Mouse (Mus musculus) heart, adult 2 months (tissue): ENCODE measurements at regions not wholly inside any gene's neighbourhood (a gene's known extent, or its start where the extent isn't known, plus 50 kb on each side); places are given as distances from the start of the nearest gene placed in this dataset.

Experiments used
- DNase-seq, 2 experiments: peaks; one replicate each; pipeline ENCODE4 v3.0.0; 2021
- H3K27ac ChIP-seq: fragments of 200-600 bp; 2 replicates; pipeline ENCODE4 v1.8.1; 2022
- H3K27me3 ChIP-seq: fragments of 200-500 bp; 2 replicates; pipeline ENCODE4 v1.6.1; 2012; ENCODE audit warnings: mild to moderate bottlenecking, low read length, inconsistent platforms, mixed read lengths; ENCODE audit not compliant: control insufficient read depth, insufficient read depth
- H3K36me3 ChIP-seq: fragments of 200-500 bp; 2 replicates; pipeline ENCODE4 v1.6.1; 2012; ENCODE audit warnings: low read length, inconsistent platforms; ENCODE audit not compliant: control insufficient read depth, insufficient read depth
- H3K4me1 ChIP-seq: fragments of 200-500 bp; 2 replicates; pipeline ENCODE4 v1.6.1; 2011; ENCODE audit warnings: low read length; ENCODE audit not compliant: control insufficient read depth, insufficient read depth
- H3K4me3 ChIP-seq: fragments of 200-600 bp; 2 replicates; pipeline ENCODE4 v1.8.1; 2022
- H3K79me2 ChIP-seq: fragments of 200-500 bp; replicated peaks from 2 replicates; pipeline ENCODE4 v1.6.1; 2012; ENCODE audit warnings: mild to moderate bottlenecking, inconsistent platforms, low read length, moderate library complexity, mixed read lengths; ENCODE audit not compliant: control insufficient read depth, insufficient read depth
- H3K9ac ChIP-seq: fragments of 200-500 bp; 2 replicates; pipeline ENCODE4 v1.6.1; 2012; ENCODE audit warnings: low read depth, mild to moderate bottlenecking, control low read depth, inconsistent platforms, low read length, mixed read lengths
- CTCF ChIP-seq: fragments of 200-600 bp; IDR thresholded peaks from 2 replicates; pipeline ENCODE4 v1.8.1; 2022; ENCODE audit warnings: antibody characterized with exemption, mild to moderate bottlenecking, moderate library complexity
- EP300 ChIP-seq: fragments of 200-500 bp; IDR thresholded peaks from 2 replicates; pipeline ENCODE4 v1.6.1; 2011; ENCODE audit warnings: low read depth, low read length, control low read depth; ENCODE audit not compliant: insufficient read depth
- POLR2A ChIP-seq: fragments of 200-500 bp; IDR thresholded peaks from 2 replicates; pipeline ENCODE4 v1.6.1; 2011; ENCODE audit warnings: mild to moderate bottlenecking, low read depth, low read length, control low read depth; ENCODE audit not compliant: insufficient read depth
- WGBS: fragments of 180-500 bp; shearing (Covaris S2); methylation state at CpG from one replicate; pipeline ENCODE4 v1.1.7; 2018; 5-methylcytosine and 5-hydroxymethylcytosine counted together
- intact Hi-C: fragments of 180-260 bp; cut with DNase I; formaldehyde crosslinking; loops from one replicate; pipeline ENCODE4 v1.15.1; 2025

DNA sequence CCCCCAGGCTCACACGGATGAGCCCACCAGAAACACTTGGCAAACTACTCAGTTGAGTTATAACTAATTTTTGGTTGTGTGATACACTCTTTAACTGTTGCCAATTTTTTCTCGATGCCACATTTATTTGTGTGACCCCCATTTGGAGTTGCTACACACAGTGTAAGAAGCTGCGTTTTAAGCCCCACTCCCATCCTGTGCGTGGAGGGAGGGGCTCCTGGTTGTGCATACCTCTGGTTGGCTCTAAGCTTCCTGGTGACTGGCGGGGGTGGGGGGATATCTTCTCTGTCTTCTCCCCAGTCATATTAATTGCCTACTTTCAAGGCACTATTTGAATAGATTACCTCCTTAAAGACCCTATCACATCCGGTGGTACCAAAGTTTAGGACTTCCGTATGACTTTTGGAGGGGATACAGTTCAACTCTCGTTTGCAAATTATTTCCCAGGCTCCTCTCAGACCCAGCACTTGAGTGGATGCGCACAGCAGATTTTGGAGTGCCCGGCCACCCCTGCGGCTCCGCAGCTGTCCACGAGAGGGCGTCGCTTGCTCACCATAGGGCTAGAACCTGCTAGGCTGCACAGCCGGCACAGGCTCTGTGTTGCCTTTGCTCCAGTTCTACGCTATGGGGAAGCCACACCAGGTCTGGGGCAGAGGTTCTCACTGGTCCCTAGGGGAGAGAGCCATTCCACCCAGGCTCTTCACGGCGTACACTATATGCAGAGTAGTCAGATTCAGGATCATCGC is 66.5 kb upstream of the Sept5 start:
- 10% methylated on average over 20 of the region's 20 CpGs for WGBS
- Histone ChIP-seq H3K27ac (no peak overlapping the region), H3K9ac (no peak overlapping the region), H3K4me1 (peaks cover 3% of the 10 kb centered on the region), H3K27me3 (no peaks in the 10 kb centered on the region), H3K79me2 (no peaks in the 10 kb centered on the region), H3K4me3 (no peak overlapping the region), H3K36me3 (no peaks in the 10 kb centered on the region)
- DNase-seq, result peak; percentile 77 to 92
- intact Hi-C loops, result loop anchor here (1.0 to 5.0 kb wide), 3 partner anchors 36 to 163 kb away; no protein-coding TSS in a partner anchor
- TF ChIP-seq POLR2A, result no peak
- peak; percentile 86; the same call in 1 of the 2 replicates for TF ChIP-seq EP300

DNA sequence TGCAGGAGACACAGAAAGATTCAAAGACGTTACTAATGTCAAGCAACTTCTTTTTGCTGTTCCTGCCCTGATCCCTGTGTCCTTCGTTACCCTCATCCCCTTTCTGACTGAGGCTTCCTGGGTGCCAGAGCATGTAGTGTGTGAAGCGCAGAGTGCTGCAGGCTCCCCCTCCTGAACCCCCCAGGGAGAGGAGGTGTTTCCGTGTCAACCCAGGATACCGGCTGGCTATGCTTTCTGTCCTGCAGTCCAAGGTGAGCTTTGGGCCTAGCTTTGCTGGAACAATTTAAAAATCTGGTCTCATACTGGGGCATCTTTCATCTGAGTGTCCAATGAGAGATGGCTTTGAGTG is 67.0 kb upstream of the Sept5 start:
- Histone ChIP-seq H3K4me1 (peaks cover 3% of the 10 kb centered on the region), H3K27ac (no peak overlapping the region), H3K9ac (no peak overlapping the region), H3K27me3 (no peaks in the 10 kb centered on the region), H3K4me3 (no peak overlapping the region), H3K36me3 (no peaks in the 10 kb centered on the region), H3K79me2 (no peaks in the 10 kb centered on the region)
- intact Hi-C loops, result loop anchor here (1.0 to 5.0 kb wide), 3 partner anchors 36 to 162 kb away; no protein-coding TSS in a partner anchor
- WGBS, result 54% methylated on average over 5 of the region's 5 CpGs
- no peak for DNase-seq
- TF ChIP-seq CTCF, result no peak
- no peak for TF ChIP-seq POLR2A
- no peak for TF ChIP-seq EP300

- Histone ChIP-seq H3K36me3 (no peaks in the 10 kb centered on the region), H3K79me2 (no peaks in the 10 kb centered on the region), H3K4me1 (peaks cover 14% of the 10 kb centered on the region), H3K27me3 (no peaks in the 10 kb centered on the region), H3K27ac (peak overlapping the region; percentile 64), H3K4me3 (no peak overlapping the region), H3K9ac (no peak overlapping the region)
- intact Hi-C loops, result loop anchor here (2.0 kb wide), 1 partner anchor 73 kb away; the partner anchor contains the start of gene Cldn5
- DNase-seq, result no peak
- WGBS, result 36% methylated on average over 9 of the region's 9 CpGs
- TF ChIP-seq CTCF (no peak), EP300 (no peak), POLR2A (no peak)
These were observed 72.5 kb upstream of the Cldn5 start for GRCm38 (mm10) chr16:18704126-18704525.

- Histone ChIP-seq H3K27ac (peak overlapping the region; percentile 64), H3K4me1 (peaks cover 14% of the 10 kb centered on the region), H3K36me3 (no peaks in the 10 kb centered on the region), H3K9ac (no peak overlapping the region), H3K79me2 (no peaks in the 10 kb centered on the region), H3K4me3 (no peak overlapping the region), H3K27me3 (no peaks in the 10 kb centered on the region)
- DNase-seq, result peak; percentile 37 to 68
- intact Hi-C loops, result loop anchor here (1.0 to 2.0 kb wide), 2 partner anchors 41 to 72 kb away; partner anchors contain the start of gene Cldn5
- TF ChIP-seq EP300, result peak; percentile 56; the same call in 1 of the 2 replicates
- TF ChIP-seq POLR2A, result no peak
- 30% methylated on average over 9 of the region's 9 CpGs for WGBS
These were observed 71.5 kb upstream of the Cldn5 start for GRCm38 (mm10) chr16:18705028-18705648.

- DNase-seq, result no peak
These were observed 65.0 kb upstream of the Cldn5 start for GRCm38 (mm10) chr16:18711637-18712125.

GRCm38 (mm10) chr16:18713017-18713416 is 63.6 kb upstream of the Cldn5 start:
- H3K27ac ChIP-seq, result no peak overlapping the region
- H3K9ac ChIP-seq, result no peak overlapping the region
- intact Hi-C loops, result no loop called here
- no peaks in the 10 kb centered on the region for H3K79me2 ChIP-seq
- H3K4me1 ChIP-seq, result peaks cover 4% of the 10 kb centered on the region
- no peak for TF ChIP-seq CTCF
- TF ChIP-seq POLR2A, result no peak
- TF ChIP-seq EP300, result no peak
- peaks cover 3% of the 10 kb centered on the region for H3K36me3 ChIP-seq
- WGBS, result 63% methylated on average over 5 of the region's 5 CpGs
- no peaks in the 10 kb centered on the region for H3K27me3 ChIP-seq
- DNase-seq, result no peak
- H3K4me3 ChIP-seq, result no peak overlapping the region

More at GRCm38 (mm10) chr16:18711637-18712125, 65.0 kb upstream of the Cldn5 start:
- intact Hi-C loops, result no loop called here
- Histone ChIP-seq H3K27ac (no peak overlapping the region), H3K36me3 (no peaks in the 10 kb centered on the region), H3K9ac (no peak overlapping the region), H3K79me2 (no peaks in the 10 kb centered on the region), H3K4me1 (no peaks in the 10 kb centered on the region), H3K27me3 (no peaks in the 10 kb centered on the region), H3K4me3 (no peak overlapping the region)
- TF ChIP-seq CTCF (no peak), EP300 (no peak), POLR2A (no peak)
- WGBS, result 82% methylated on average over 1 of the region's 1 CpGs
